Mouse (Mus musculus) limb, embryonic 14.5 days (tissue): ENCODE measurements at regions not wholly inside any gene's neighbourhood (a gene's known extent, or its start where the extent isn't known, plus 50 kb on each side); places are given as distances from the start of the nearest gene placed in this dataset.

Experiments
- ATAC-seq: fragments of 200-750 bp; cut with Nextera tagmentation; 2 replicates; pipeline ENCODE4 v1.8.0; 2017; ENCODE audit warnings: low read depth, moderate number of reproducible peaks, moderate TSS enrichment; ENCODE audit not compliant: low FRiP score
- DNase-seq: peaks from one replicate; pipeline ENCODE4 v3.0.0-alpha.2; 2015; ENCODE audit warnings: low spot score
- H3K27ac ChIP-seq: fragments of 300-500 bp; sonication (generic); replicated peaks from 2 replicates; pipeline ENCODE4 v1.5.1; 2014; ENCODE audit warnings: low read depth, mild to moderate bottlenecking, low read length, moderate library complexity, mixed read lengths
- H3K27me3 ChIP-seq: fragments of 300-500 bp; sonication (generic); 2 replicates; pipeline ENCODE4 v1.6.1; 2014; ENCODE audit warnings: low read length, mixed read lengths; ENCODE audit not compliant: control insufficient read depth, insufficient read depth
- H3K36me3 ChIP-seq: fragments of 300-500 bp; sonication (generic); 2 replicates; pipeline ENCODE4 v1.6.1; 2014; ENCODE audit warnings: mild to moderate bottlenecking, low read length, moderate library complexity, mixed read lengths; ENCODE audit not compliant: control insufficient read depth, insufficient read depth
- H3K4me1 ChIP-seq: fragments of 300-500 bp; sonication (generic); 2 replicates; pipeline ENCODE4 v1.6.1; 2014; ENCODE audit warnings: antibody characterized with exemption, low read length, mixed read lengths; ENCODE audit not compliant: control insufficient read depth, insufficient read depth
- H3K4me2 ChIP-seq: fragments of 300-500 bp; sonication (generic); replicated peaks from 2 replicates; pipeline ENCODE4 v1.6.1; 2014; ENCODE audit warnings: low read depth, mild to moderate bottlenecking, low read length, moderate library complexity; ENCODE audit not compliant: severe bottlenecking
- H3K4me3 ChIP-seq: fragments of 300-500 bp; sonication (generic); replicated peaks from 2 replicates; pipeline ENCODE4 v1.5.1; 2014; ENCODE audit warnings: low read length
- H3K9ac ChIP-seq: fragments of 300-500 bp; sonication (generic); 2 replicates; pipeline ENCODE4 v1.6.1; 2014; ENCODE audit warnings: mild to moderate bottlenecking, low read depth, low read length, moderate library complexity; ENCODE audit not compliant: severe bottlenecking
- H3K9me3 ChIP-seq: fragments of 300-500 bp; sonication (generic); 2 replicates; pipeline ENCODE4 v1.6.1; 2016; ENCODE audit warnings: low read length; ENCODE audit not compliant: control insufficient read depth
- POLR2A ChIP-seq: fragments of 200-500 bp; IDR thresholded peaks from 2 replicates; pipeline ENCODE4 v1.8.0; 2012; ENCODE audit warnings: inconsistent platforms, mild to moderate bottlenecking, moderate library complexity, borderline replicate concordance; ENCODE audit not compliant: insufficient read depth, insufficient read length; ENCODE audit errors: extremely low read depth
- WGBS: fragments of 180-500 bp; shearing (Covaris S2); extraction: QIAGEN DNeasy Blood & Tissue Kit; methylation state at CpG from one replicate; pipeline ENCODE4 v1.1.7; 2014; 5-methylcytosine and 5-hydroxymethylcytosine counted together

DNA sequence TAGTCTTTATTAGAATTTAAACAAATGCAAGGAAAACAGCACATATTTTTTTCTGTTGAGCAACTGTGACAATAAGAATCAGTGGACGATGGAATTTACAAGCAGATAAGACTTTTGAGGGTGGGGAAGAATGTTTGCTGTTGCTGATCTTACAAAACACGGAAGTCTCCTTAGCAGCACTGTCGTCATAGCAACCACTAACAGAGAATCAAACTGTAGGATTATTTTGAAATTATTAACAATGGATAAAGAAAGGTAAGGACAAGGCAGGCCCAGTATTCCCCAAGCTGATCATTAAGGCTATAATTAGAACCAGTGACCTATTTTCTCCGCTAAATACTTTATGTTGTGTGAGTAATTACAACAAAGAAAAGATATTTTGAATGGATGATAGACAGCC is 69.7 kb upstream of the Gm21833 start:
- Histone ChIP-seq H3K4me3 (no peak overlapping the region), H3K4me1 (no peaks in the 10 kb centered on the region), H3K9me3 (no peaks in the 10 kb centered on the region), H3K36me3 (no peaks in the 10 kb centered on the region), H3K4me2 (no peak overlapping the region), H3K27me3 (no peaks in the 10 kb centered on the region), H3K9ac (no peak overlapping the region), H3K27ac (no peak overlapping the region)
- no peak for DNase-seq
- 80% methylated on average over 4 of the region's 4 CpGs for WGBS
- no peak for ATAC-seq
- TF ChIP-seq POLR2A: no peak
